Mouse (Mus musculus) midbrain, postnatal 0 days (tissue): ENCODE measurements around the gene C3. TPM values are rescaled to one million over a fixed set of nuclear protein-coding genes. Genes with fewer than 3 reads are reported as not detected.

Source experiments
- ATAC-seq: fragments of 200-750 bp; cut with Nextera tagmentation; 2 replicates; pipeline ENCODE4 v1.8.0; 2017; ENCODE audit warnings: moderate number of reproducible peaks, mild to moderate bottlenecking, moderate TSS enrichment, moderate library complexity; ENCODE audit not compliant: low FRiP score
- DNase-seq: peaks from one replicate; pipeline ENCODE4 v3.0.0-alpha.2; 2015; ENCODE audit warnings: low spot score
- H3K27ac ChIP-seq: fragments of 300-500 bp; sonication (generic); 2 replicates; pipeline ENCODE4 v1.5.1; 2014; ENCODE audit warnings: low read depth, mild to moderate bottlenecking, low read length, mixed read lengths
- H3K27me3 ChIP-seq: fragments of 300-500 bp; sonication (generic); 2 replicates; pipeline ENCODE4 v1.6.1; 2014; ENCODE audit warnings: low read length, control low read depth, mixed read lengths; ENCODE audit not compliant: insufficient read depth
- H3K36me3 ChIP-seq: fragments of 300-500 bp; sonication (generic); 2 replicates; pipeline ENCODE4 v1.6.1; 2014; ENCODE audit warnings: low read length, control low read depth, mixed read lengths; ENCODE audit not compliant: insufficient read depth
- H3K4me1 ChIP-seq: fragments of 300-500 bp; sonication (generic); 2 replicates; pipeline ENCODE4 v1.6.1; 2014; ENCODE audit warnings: mild to moderate bottlenecking, control low read depth, antibody characterized with exemption, low read length, mixed read lengths; ENCODE audit not compliant: insufficient read depth
- H3K4me2 ChIP-seq: fragments of 300-500 bp; sonication (generic); 2 replicates; pipeline ENCODE4 v1.6.1; 2014; ENCODE audit warnings: low read depth, mild to moderate bottlenecking, low read length, mixed read lengths; ENCODE audit not compliant: poor library complexity, severe bottlenecking
- H3K4me3 ChIP-seq: fragments of 300-500 bp; sonication (generic); 2 replicates; pipeline ENCODE4 v1.5.1; 2014; ENCODE audit warnings: low read depth, mild to moderate bottlenecking, low read length, moderate library complexity
- H3K9ac ChIP-seq: fragments of 300-500 bp; sonication (generic); replicated peaks from 2 replicates; pipeline ENCODE4 v1.6.1; 2014; ENCODE audit warnings: mild to moderate bottlenecking, low read length, moderate library complexity, mixed read lengths; ENCODE audit not compliant: poor library complexity, severe bottlenecking
- H3K9me3 ChIP-seq: fragments of 300-500 bp; sonication (generic); 2 replicates; pipeline ENCODE4 v1.6.1; 2016; ENCODE audit warnings: low read length, control low read depth
- CTCF ChIP-seq: IDR thresholded peaks from 2 replicates; pipeline ENCODE4 v1.5.1; 2016; ENCODE audit warnings: antibody characterized with exemption, mild to moderate bottlenecking
- WGBS: fragments of 180-500 bp; shearing (Covaris S2); extraction: QIAGEN DNeasy Blood & Tissue Kit; methylation state at CpG from one replicate; pipeline ENCODE4 v1.1.7; 2014; 5-methylcytosine and 5-hydroxymethylcytosine counted together
- polyA plus RNA-seq: library from polyadenylated mRNA; unstranded; fragments of >200 nt; fragmentation: Nextera tagmentation; extraction: Ambion mirVana; gene quantifications from 2 replicates; pipeline ENCODE4 v1.2.1, GENCODE M21; 2015
- total RNA-seq: library from RNA; depleted of rRNA; stranded (reverse); fragments of >200 nt; gene quantifications from 2 replicates; pipeline ENCODE4 v1.2.3, GENCODE M21; 2014

C3 gene
- total and polyA plus RNA-seq, 2 experiments from 2014 or later, result 0.49 to 1.7 TPM

DNA sequence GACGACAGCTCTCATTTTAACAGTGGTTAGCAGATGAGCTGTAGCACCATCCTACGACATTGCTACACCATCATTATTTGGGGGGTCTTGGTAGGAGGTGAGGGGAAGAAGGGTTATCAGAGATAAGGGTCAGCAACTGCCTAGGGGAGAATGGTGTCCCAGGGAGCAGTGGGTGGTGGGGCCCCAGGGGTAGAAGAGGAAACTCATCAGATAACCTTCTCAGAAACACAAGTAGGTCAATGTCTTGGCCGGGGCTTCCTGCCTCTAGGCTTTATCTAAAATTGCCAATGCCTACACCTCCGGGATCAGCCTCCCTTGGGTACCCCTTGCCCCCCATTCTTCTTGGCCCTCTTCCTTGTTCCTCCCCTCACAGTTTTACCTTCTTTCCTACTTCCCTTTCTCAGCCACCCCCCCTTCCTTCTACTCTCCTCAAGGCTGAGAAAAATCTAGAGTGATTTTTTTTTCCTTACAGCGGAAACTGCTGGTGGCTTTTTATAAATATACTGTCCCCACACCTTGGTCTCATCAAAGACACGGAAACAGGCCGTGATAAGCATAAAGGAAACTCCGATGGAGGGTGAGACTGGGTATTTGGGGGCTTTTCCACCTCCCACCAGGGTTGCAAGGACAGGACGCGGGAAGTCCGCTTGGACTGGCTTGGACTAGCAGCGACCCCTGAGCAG lies 39.3 kb downstream of the C3 start:
- Histone ChIP-seq H3K27ac (no peak overlapping the region), H3K9me3 (no peaks in the 10 kb centered on the region), H3K4me2 (no peak overlapping the region), H3K36me3 (no peaks in the 10 kb centered on the region), H3K27me3 (no peaks in the 10 kb centered on the region), H3K4me3 (no peak overlapping the region), H3K9ac (no peak overlapping the region), H3K4me1 (no peaks in the 10 kb centered on the region)
- no peak for DNase-seq
- ATAC-seq, result no peak
- TF ChIP-seq CTCF, result no peak
- WGBS, result 88% methylated on average over 12 of the region's 12 CpGs

DNA sequence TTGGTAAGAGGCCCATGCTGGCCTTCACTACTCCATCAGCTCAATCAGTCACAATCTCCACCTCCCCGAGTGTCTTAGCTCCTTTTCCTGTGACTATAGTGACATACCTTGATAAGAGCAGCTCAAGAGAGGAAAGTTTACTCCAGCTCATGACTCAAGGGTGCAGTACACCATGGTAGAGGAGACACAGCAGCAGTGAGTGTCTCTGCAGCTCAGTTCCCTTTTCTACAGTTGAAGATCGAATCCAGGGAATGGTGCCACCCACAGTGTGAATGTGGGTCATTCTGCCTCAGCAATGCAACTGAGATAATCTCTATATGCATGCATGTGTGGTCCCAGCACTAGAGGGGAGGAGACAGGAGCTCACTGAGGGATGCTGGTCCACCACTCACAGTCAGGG lies 42.3 kb downstream of the C3 start:
- WGBS, result 78% methylated on average over 2 of the region's 2 CpGs
- H3K9ac ChIP-seq, result no peak overlapping the region
- H3K36me3 ChIP-seq, result no peaks in the 10 kb centered on the region
- DNase-seq (no peak), ATAC-seq (no peak)
- no peak overlapping the region for H3K27ac ChIP-seq
- no peak overlapping the region for H3K4me3 ChIP-seq
- H3K9me3 ChIP-seq, result no peaks in the 10 kb centered on the region
- no peak for TF ChIP-seq CTCF
- no peaks in the 10 kb centered on the region for H3K4me1 ChIP-seq
- H3K4me2 ChIP-seq, result no peak overlapping the region
- no peaks in the 10 kb centered on the region for H3K27me3 ChIP-seq

- H3K27ac ChIP-seq, result no peak overlapping the region
- no peak overlapping the region for H3K4me2 ChIP-seq
- 71% methylated on average over 3 of the region's 3 CpGs for WGBS
Observed at GRCm38 (mm10) chr17:57182871-57183270, 45.1 kb downstream of the C3 start.

DNA sequence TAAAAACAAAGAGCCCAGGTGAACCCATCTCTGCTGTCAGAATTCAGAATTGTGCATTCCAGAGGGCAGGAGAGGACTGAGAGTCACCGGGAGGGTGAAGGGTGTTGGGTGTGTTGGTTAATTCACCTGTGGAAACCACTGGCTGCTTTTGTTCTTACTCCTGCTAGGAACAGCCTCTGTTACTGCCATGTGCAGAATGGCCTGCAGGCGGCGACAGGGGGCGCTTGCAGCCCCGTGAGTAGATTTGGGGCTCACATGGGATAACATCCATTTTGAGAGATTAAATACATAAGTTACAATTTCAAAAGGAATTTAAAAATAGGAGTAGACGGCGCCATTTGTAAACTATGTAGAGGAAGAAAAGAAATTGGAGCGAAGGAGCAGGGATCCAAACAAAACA lies 47.6 kb downstream of the C3 start:
- no peak overlapping the region for H3K9ac ChIP-seq
- H3K4me1 ChIP-seq, result no peaks in the 10 kb centered on the region
- H3K4me3 ChIP-seq, result no peak overlapping the region
- no peaks in the 10 kb centered on the region for H3K9me3 ChIP-seq
- H3K36me3 ChIP-seq, result no peaks in the 10 kb centered on the region
- no peak overlapping the region for H3K4me2 ChIP-seq
- TF ChIP-seq CTCF, result peak; percentile 42
- no peak for DNase-seq
- 36% methylated on average over 8 of the region's 8 CpGs for WGBS
- no peak for ATAC-seq
- H3K27me3 ChIP-seq, result no peaks in the 10 kb centered on the region
- no peak overlapping the region for H3K27ac ChIP-seq

More at GRCm38 (mm10) chr17:57182871-57183270, 45.1 kb downstream of the C3 start:
- no peak overlapping the region for H3K4me3 ChIP-seq
- H3K27me3 ChIP-seq, result no peaks in the 10 kb centered on the region
- H3K36me3 ChIP-seq, result no peaks in the 10 kb centered on the region
- TF ChIP-seq CTCF, result no peak
- no peaks in the 10 kb centered on the region for H3K4me1 ChIP-seq
- ATAC-seq, result no peak
- no peak for DNase-seq
- H3K9me3 ChIP-seq, result no peaks in the 10 kb centered on the region
- H3K9ac ChIP-seq, result no peak overlapping the region

GRCm38 (mm10) chr17:57173351-57173750 lies 54.6 kb downstream of the C3 start:
- WGBS, result 74% methylated on average over 4 of the region's 4 CpGs
- no peak for TF ChIP-seq CTCF
- Histone ChIP-seq H3K9ac (no peak overlapping the region), H3K4me3 (no peak overlapping the region), H3K27me3 (no peaks in the 10 kb centered on the region), H3K36me3 (no peaks in the 10 kb centered on the region), H3K27ac (no peak overlapping the region), H3K4me1 (no peaks in the 10 kb centered on the region), H3K4me2 (no peak overlapping the region), H3K9me3 (no peaks in the 10 kb centered on the region)
- no peak for ATAC-seq
- no peak for DNase-seq

- DNase-seq, result no peak
- Histone ChIP-seq H3K27me3 (no peaks in the 10 kb centered on the region), H3K4me1 (no peaks in the 10 kb centered on the region), H3K4me3 (no peak overlapping the region), H3K36me3 (no peaks in the 10 kb centered on the region), H3K27ac (no peak overlapping the region), H3K4me2 (no peak overlapping the region), H3K9me3 (no peaks in the 10 kb centered on the region), H3K9ac (no peak overlapping the region)
- TF ChIP-seq CTCF, result no peak
- no peak for ATAC-seq
- WGBS, result 81% methylated on average over 5 of the region's 5 CpGs
Observed at GRCm38 (mm10) chr17:57172378-57172777, 55.6 kb downstream of the C3 start.
